Mouse (Mus musculus) gastrocnemius, adult 8-10 months (tissue): ENCODE results near the gene Trim65. TPM values are rescaled to one million over a fixed set of nuclear protein-coding genes. Genes with fewer than 3 reads are reported as not detected.
A peak's percentile ranks its signal among the peaks of the same experiment; 100 is the strongest.
"Not testable (repeated sequence)": the region's sequence is repeated elsewhere in the genome, so short reads cannot be mapped to it uniquely, and the experiment has no call there.

Experiments used
- DNase-seq, 2 experiments: peaks; one replicate each; pipeline ENCODE4 v3.0.0; 2022; ENCODE audit warnings: low spot score in 2 of 2
- total RNA-seq, 4 experiments: library from RNA; stranded (reverse); gene quantifications; 2 replicates each; pipeline ENCODE4 v1.2.4; 2022

Trim65 gene
- total RNA-seq, 4 experiments from 2014 or later, result 3.4 to 4.5 (median 4.0) TPM

DNA sequence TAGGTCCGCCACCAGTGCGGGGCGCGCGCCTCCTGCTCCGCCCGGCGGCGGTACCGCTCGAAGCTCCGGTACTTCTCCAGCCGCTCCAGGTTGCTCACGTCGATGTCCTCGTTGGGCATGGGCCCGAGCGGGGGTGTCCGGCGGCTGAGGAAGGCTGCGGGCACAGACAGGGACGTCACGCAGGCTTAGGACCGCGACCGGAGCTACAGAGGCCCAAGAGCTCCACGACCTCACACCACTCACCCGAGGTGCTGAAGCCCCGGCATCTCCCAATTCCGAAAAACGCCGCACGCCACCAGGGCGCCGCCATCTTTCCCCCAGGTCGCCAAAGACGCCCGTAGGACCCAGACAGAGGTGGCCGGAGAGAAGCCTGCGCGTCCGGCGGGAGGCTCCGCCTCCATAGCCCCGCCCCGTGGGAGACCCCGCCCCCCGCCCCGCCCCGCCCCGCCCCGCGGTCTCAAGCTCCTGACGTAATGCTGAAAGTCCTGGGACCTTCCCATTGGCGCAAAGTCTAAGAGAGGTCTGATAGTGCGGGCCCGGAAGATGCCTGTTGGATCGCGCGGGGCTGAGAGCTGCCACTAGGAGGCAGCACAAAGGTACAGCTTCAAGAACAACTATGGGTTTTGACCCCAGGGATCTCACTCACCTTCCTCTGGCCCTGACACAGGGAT, 7.7 kb upstream of the Trim65 start, which contains the start of gene Mrpl38:
Gene Mrpl38, minus strand, starts transcription at position 401 of the 671 bp plus-strand sequence.
- DNase-seq, result peak; percentile 82 to 89

DNA sequence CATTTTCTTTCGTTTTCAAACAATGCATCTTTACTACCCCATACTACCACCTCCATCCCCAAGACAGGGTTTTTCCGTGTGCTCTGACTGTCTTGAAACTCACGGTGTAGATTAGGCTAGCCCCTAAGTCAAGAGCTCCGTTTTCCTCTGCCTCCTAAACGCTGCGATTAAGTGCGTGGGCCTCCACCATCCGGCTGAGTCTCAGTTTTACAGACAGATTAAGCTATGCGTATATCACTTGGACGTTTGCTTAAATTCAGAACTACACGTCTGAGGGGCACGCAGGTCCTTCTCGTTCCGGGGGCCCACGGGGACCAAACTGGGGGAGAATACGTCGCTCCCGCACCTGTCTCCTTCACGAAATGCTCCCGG, 7.2 kb upstream of the Trim65 start:
- no peak for DNase-seq

GRCm38 (mm10) chr11:116134171-116134570, 3.2 kb upstream of the Trim65 start:
- DNase-seq, result no peak

- DNase-seq, result no peak
These were observed 2.6 kb upstream of the Trim65 start for GRCm38 (mm10) chr11:116133497-116133896.

DNA sequence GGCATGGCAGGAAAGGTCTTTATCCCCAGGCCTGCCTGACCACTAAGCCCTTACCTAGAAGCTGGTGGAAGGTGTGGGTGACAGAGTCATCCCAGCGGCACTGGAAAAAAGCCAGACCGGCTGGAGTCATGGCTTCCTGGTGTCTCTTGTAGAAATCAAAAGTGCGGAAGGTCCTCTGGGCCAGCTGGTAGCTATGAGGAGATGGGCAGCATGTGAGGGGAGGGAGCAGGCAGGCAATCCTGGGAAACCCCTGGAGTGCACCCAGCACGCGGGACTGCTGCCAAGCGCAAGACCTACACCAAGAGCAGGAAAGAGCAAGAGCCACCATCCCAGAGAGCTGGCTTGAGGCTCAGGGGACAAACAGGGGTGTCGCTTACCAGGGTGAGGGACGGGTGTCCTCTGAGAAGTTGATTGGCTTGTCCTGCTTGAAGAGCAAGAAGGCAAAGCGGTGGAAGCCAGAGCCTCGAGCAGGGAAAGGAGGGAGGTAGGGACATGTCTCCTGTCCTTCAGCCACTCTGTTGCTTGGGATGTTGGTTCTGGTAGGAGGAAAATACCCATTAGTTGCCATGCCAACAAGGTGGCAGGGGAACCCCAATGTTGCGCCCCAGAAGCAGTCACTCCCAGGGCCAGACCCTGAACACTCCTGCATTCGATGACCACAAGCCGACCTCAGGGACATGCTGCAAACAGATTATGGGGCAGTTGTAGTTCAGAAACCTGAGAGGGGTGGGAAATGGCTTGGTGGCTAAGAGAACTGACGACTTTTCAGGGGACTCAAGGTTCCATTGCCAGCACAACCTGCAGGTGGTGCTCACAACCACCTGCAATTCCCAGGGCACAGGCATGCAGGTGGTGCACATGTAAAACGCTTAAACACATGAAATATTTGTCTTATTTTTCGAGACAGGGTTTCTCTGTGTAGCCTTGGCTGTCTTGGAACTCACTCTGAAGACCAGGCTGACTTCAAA, 1.7 kb upstream of the Trim65 start:
- no peak for DNase-seq

- DNase-seq, result no peak
These were observed 632 bp upstream of the Trim65 start for GRCm38 (mm10) chr11:116131349-116132170.

DNA sequence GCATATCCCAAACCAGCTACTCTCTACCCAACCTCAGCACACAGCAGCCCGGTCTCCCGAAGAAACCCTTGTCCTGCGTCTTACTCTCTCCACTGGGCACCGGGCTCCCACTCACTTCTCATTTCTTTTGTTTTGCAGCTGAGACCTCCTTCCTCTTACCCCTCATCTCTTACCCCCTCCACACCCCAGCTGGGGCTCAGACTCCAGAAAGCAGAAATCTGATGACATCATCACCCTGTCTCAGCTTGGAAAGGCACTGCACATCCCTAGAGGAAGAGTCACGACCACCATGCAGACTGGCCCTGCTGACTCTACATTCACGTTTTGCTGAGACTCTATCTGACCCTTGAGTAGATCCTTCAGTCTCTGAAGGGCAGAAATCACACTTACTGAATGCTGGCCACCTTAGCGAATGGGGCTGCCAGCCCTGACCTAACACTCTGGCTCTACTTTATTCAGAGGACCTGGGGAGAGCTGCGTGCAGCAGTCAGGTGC, 888 bp downstream of the Trim65 start:
- no peak for DNase-seq

GRCm38 (mm10) chr11:116129091-116129790, 1.7 kb downstream of the Trim65 start:
- DNase-seq, result no peak

DNA sequence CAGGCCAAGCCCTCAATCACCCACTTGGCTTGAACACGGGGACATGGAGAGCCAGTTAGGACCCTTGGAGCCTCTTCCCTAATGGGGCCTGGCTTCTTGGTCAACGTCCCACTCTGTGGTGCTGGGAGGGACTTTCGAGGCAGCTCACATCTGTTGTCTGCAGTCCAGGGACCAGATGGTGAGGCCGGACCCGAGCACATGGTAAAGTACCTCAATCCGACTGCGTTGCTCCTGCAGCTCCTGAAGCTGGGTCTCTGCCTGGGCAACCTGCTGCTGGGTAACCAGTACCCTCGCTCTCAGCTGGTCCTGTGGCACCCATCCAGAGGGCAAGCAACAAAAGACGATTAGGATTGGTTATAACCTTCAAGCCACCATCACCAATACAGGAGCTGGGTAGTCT, 2.9 kb downstream of the Trim65 start:
- no peak for DNase-seq

GRCm38 (mm10) chr11:116127156-116127980, 3.6 kb downstream of the Trim65 start, which contains the start of gene Trim47:
TSS of gene Trim47 (minus strand) at chr11:116127210.
- DNase-seq, result peak; percentile 73 to 78

- no peak for DNase-seq
These were observed 4.7 kb downstream of the Trim65 start for GRCm38 (mm10) chr11:116126261-116126660.

- DNase-seq, result not testable (repeated sequence)
These were observed 9.1 kb downstream of the Trim65 start for GRCm38 (mm10) chr11:116121731-116122245.

GRCm38 (mm10) chr11:116117819-116118218, 13.1 kb downstream of the Trim65 start:
- DNase-seq, result no peak

DNA sequence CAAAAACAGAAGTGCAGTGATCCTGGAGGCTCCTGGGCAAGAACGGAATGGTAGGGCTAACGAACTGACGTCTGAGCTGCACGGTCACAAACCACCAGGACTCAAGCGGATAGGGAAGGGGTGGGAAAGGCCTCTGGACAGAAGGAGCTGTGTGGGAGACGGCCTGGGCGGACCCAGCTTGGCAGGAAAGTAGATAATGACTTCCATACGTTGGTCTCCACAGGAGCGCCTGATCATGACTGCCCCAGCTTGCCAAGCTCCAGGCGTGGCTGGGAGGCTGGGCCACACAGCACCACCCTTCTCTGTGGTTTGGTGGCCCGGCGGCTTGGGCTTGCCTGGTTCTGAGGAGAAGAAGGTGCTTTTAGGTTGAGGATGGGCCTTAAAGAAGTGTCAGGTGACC, 13.7 kb downstream of the Trim65 start:
- peak in 1 of 2 experiments; percentile 62 for DNase-seq

- DNase-seq, result no peak
These were observed 19.2 kb downstream of the Trim65 start for GRCm38 (mm10) chr11:116111611-116112203.

- no peak for DNase-seq
These were observed 19.9 kb downstream of the Trim65 start for GRCm38 (mm10) chr11:116111067-116111466.

- no peak for DNase-seq
These were observed 20.4 kb downstream of the Trim65 start for GRCm38 (mm10) chr11:116110540-116110939.

GRCm38 (mm10) chr11:116110131-116110530, 20.8 kb downstream of the Trim65 start:
- DNase-seq, result peak; percentile 77 to 82
